Mouse (Mus musculus) 3T3-L1 (cell line): Measurements from ENCODE around the gene Mak.

Source experiments
- DNase-seq: peaks from one replicate; pipeline ENCODE4 v3.0.0-alpha.2; 2015; ENCODE audit warnings: low read depth, low spot score

The Mak gene

DNA sequence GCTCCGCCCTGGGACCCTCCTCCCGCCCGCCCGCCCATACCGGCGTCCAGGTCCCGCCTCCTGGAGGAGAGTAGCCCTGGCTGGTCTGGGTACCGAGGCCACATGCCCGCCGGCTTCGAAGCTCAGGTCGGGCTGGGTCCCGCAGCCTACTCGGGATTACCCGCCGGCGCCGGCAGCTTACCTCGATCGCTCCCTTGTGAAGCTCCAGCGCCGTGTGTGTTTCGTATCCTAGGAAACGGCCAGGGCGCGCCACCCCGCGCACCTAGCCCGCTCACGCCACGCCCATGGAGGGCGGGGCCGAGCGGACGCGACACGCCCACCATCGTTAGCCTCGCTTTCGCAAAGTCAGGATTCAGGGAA lies at the start of gene Mak:
Gene Mak (minus strand): TSS at position 286 of the 360 bp plus-strand sequence.
- no peak for DNase-seq

DNA sequence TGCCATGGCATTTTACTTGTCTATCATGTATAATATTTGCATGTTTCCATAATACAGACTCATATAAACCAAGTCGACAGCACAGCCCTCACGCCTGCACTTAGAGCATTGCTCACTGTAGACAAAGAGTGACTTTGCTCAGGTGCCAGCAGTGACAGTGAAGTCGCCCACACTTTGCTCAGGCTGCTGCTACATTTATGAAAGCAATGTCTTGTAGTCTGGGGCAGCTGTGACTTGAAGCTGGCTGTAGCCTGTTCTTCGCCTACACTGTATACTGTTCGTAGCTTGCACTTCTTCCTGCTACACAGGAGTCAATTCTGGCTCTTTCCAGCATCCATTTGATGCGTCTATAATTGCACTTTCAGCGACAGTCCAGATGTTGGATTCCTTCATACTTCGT lies 49.6 kb upstream of the Mak start:
- no peak for DNase-seq

GRCm38 (mm10) chr13:41128326-41128725 lies 48.8 kb upstream of the Mak start:
- DNase-seq = no peak

DNA sequence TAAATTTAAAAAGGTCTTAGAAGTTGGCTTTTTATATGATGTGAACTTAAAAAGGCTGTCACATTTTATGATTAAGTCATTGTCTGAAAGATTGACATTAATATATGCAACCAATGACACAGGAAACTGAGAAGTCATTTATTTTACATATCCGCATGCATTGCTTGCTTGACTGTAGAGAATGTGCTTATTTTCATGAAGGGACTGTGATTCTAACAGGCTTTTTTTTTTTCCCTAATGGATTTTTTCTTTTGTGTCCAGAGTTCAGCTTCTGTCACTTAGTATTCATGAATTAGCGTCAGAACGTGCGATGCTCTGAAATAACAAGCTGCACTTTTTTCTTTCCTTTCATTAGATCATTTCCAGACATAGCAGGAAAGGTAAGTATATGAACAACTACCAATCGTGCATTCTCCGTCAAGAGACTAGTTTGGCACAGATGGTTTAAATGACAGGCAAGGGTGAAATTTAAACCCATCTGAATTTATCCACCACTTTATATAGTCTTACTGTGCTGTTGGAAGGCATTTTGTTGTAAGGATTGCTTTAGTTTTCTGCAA lies 44.2 kb upstream of the Mak start:
- no peak for DNase-seq

DNA sequence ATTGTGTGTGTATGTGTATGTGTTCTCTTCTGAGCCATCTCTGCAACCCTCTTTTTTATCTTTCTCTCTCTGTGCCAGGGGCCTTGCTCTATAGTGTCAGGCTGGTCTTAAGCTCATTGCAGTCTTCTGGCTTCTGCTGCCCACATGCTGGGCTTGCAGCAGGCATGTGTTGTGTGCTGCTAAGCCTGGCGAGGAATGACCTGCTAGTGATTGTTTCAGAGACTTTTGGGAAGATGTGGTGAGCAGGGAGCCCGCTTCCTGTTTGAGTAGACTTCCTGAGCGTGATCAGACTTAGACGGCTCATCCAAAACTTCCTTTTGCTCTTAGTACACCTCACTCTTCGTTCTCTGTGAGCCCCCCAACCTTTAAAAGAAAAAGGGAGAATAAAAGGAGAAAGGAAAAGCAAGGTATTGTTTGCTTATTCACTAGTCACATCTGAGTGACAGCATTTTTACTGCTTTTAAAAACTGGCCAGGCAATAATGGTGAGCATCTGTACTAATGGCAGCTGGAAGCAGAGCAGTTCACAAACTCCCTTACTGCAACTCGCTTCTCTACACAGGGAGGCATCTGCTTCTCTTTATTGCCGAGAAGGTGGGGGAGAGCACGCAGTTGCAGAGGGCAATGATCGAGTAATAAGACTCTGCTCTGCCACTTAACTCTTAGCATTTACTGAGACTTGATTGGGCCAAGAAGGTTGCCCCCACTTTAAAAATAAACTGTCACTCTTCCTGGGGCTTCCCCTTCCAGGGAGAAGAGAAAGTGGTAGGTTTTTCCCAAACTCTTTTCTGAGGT lies 39.8 kb upstream of the Mak start:
- no peak for DNase-seq

- DNase-seq = no peak
Observed at GRCm38 (mm10) chr13:41113940-41114339, 34.4 kb upstream of the Mak start, which contains the start of gene Sycp2l. Gene Sycp2l (plus strand): TSS chr13:41114307.

DNA sequence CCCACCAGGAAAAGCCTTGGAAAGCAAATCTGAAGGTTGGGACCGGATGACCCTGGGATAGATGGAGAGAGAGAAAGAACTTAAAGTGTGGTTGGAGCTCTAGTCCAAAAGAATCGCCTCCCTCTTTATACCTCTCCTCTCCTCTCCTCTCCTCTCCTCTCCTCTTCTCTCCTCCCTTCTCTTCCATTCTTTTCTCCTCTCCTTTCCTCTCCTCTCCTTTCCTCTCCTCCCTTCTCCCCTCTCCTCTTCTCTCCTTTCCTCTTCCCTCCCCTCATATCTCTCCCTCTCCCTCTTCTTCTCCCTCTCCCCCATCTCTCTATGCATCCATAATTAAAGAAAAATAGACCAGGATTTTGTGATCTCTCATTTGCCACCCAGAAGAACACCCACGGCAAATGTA lies 31.4 kb upstream of the Mak start, which contains the start of gene Gcm2:
Gene Gcm2 (minus strand): TSS at position 101 of the 400 bp plus-strand sequence.
- no peak for DNase-seq

DNA sequence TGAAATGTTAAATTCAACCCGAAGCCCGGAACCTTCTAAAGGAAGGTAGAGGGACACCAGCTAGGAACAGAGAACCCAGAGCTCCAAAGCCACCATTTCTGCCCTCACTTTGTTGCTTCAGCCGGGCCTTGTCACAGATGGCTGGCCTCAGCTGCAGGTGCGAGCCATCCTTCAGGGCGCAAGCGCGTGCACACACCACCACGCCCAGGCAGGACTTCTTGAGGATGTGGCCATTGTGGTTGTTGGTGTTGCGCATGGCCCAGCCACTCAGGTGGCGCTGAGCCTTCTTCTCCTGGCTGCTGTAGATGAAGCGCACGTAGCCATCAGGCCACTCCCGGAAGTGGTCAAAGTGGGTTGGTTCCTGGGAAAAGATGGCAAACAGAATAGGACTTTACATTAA lies 26.0 kb upstream of the Mak start:
- DNase-seq = no peak

GRCm38 (mm10) chr13:41103841-41104525 lies 24.5 kb upstream of the Mak start:
- no peak for DNase-seq

DNA sequence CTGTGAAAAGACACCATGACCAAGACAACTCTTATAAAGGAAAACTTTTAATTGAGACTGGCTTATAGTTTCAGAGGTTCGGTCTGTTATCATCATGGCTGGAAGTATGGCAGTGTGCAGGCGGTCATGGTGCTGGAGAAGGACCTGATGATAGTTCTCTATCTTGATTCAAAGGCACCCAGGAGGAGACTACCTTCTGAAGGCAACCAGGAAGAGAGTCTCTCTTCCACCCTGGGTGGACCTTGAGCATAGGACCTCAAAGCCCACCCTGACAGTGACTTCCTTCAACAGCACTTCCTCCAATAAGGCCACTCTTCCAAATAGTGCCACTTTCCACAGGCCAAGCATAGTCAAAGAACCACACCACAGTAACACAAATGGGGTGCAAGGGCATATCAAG lies 20.5 kb upstream of the Mak start:
- no peak for DNase-seq

GRCm38 (mm10) chr13:41098325-41098724 lies 18.8 kb upstream of the Mak start:
- no peak for DNase-seq

DNA sequence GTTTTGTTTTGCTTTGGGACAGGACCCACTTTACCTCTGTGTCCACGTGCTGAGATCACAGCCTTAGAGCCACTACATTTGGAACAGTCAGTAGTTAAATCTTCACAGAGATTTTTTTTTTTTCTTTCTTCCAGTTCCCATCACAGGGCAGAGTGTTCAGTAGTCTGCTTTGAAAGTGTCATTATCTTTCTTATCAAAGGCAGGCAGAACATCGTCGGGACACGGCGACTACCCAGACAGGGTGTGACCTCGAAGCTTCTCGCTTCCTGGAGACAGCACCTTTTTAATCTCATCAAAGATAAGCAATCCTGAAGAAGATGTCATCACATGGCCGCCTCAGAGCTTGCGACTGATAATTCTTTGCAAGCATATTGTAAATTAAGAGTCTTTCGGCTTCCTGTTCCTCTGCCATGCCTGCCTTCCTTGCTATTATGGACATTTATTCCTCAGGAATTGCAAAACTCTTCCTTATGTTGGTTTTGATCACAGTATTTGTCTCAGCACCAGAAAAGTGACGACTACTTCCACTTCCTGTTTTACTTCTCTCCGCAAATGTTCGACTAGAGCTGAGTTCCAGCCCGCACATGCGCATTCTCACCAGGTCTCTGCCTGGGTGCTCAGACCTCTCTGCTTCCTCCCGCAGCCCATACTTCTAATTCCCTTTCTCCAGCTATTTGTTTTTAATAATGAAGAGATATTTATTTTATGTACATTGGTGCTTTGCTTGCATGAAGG lies 18.0 kb upstream of the Mak start:
- DNase-seq = no peak

DNA sequence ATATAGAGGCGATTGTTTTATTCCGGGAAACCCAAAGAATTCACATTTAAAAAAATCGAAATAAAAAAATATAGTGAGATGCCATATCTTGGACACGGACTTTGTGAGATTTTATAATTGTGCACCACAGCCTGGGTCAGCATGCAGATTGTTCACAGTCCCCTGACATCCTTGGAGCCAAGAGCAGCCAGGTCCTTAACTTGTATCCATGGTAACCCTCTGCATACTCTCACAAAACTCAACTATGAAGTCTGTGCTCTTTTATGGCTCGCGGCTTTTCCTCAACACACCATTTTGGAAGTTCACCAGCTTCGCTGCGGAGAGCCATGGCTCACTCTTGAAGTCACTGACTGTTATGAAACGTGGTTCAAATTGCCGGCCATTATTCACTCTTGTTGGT lies 14.7 kb upstream of the Mak start:
- DNase-seq = no peak

DNA sequence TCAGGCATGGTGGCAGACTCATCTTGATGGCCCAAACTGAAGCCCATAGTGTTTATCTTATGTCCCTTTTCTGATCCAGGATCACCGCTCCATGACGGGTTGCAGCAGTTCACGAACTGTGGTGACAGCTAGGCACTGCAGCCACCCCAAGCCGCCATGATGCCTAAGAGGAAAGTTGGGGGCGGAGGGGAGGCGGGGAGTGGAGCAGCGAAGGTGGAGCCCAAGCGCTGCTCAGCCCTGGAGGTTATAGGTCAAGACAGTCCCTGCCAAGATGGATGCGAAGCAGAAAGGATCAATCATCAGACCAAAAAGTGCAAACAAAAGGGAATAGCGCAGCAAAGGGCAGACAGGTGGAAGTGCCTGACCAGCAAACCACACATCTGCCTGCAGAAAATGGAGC lies 11.8 kb upstream of the Mak start:
- no peak for DNase-seq

DNA sequence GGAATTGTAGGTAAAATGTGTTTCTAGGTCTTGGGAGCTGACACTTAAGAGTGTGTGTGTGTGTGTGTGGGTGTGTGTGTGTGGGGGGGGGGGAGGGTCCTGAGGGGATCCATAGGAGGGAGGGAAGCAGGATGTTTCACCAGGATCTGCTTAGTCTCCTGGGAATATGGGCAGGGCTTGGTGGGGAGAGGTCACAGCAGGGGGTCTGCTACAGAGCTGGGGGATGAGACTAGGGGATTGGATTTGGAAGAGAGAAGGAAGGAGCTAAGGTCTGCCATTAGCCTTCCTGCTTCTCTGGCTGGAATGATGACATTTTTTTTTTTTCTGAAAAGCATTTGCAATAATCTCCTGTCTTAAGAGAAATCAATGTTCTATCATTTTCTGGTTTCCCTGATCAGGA lies 9.2 kb upstream of the Mak start:
- no peak for DNase-seq

- peak; percentile 55 for DNase-seq
Observed at GRCm38 (mm10) chr13:41085140-41085539, 5.6 kb upstream of the Mak start.

DNA sequence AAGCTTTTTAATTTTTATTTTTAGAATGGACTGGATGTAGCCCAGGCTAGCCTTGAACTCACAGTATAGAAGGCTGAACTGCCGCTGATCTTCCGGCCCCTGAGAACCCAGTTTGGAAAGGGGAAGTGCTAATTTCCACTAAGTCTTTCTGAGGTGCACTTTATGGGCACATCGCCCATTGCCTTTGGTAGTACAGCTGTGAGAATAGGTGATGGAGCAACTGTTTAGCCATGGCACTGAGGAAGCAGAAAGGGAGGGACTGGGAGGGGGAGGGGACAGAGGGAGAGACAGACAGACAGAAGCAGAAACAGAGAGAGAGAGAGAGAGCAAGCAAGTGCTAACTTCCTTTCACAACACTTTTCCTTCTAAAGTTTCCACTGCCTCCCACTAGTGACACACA lies 5.0 kb upstream of the Mak start:
- no peak for DNase-seq

DNA sequence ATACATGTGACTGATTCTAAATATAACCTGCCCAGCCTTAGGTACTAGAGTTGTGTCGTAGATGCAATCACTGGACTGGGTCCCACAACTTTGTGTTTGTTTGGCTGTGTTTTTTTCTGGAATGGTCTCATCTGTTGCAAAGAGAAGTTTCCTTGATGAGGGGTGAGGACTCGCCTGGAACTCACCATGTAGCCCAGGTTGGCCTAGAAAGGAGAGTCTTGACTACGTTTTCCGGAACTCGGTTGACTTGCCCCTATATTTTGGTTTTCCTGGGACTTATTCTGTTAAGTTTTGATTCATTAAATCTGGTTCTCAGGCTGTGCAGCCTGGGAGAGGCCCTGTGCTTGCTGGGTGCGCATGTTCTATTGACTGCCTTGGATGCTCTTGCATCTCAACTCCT lies 1.2 kb upstream of the Mak start:
- no peak for DNase-seq

- DNase-seq = no peak
Observed at GRCm38 (mm10) chr13:41079859-41080258, 353 bp upstream of the Mak start.

DNA sequence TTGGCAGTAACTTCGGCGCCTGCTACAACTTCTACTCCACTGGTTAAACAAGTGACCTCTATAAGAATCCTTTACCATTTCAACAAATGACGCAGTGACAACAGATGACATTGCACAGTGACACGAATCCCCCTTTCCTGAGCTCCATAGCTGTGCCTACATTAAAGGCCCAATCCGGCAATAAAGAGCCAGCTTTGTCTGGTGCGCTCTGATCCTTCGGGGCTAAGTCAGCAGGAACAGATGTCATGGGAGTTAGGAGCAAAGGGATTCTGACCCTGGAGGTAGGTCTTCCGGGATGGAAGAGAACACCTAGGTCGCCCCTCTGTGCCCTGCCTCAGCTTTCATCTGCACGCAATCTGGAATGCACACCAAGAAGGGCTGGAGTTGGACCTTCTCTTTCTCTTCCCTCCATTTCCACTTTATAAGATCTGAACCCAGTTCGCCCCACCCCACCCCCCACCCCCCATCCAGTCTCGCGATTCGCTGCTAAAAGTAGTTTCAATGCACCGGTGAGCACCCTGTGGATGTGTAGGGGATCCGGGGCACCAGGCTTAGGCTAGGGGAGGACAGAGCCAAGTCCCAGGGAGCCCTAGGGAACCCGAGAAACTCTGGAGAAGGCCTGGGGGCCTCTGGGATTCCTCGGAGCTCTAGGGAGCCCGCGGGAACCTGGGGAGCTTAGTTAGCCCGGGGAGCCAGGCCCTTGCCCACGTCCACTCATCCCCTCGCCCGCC lies 651 bp downstream of the Mak start:
- no peak for DNase-seq

- no peak for DNase-seq
Observed at GRCm38 (mm10) chr13:41077921-41078320, 1.6 kb downstream of the Mak start.

DNA sequence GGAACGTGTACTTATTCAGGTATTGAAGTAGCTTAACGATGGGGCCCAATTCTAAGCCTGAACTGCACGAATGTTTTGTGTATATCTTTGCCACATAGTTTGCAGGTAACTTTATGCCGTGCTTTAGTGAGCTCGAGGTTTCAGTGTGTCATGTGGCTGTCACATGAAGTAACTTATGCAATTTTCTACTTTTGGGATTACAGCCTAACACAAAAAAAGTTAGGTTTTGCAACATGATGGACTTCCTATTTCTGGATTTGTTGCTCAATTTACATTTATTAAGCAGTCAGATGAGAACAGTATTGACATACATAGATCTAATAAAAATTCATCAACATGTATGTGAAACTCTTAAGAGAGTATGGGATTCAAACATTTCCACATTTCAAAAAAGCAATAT lies 5.7 kb downstream of the Mak start:
- DNase-seq = no peak
